Mouse (Mus musculus): ENCODE measurements at regions not wholly inside any gene's neighbourhood (a gene's known extent, or its start where the extent isn't known, plus 50 kb on each side); places are given as distances from the start of the nearest gene placed in this dataset.

DNA sequence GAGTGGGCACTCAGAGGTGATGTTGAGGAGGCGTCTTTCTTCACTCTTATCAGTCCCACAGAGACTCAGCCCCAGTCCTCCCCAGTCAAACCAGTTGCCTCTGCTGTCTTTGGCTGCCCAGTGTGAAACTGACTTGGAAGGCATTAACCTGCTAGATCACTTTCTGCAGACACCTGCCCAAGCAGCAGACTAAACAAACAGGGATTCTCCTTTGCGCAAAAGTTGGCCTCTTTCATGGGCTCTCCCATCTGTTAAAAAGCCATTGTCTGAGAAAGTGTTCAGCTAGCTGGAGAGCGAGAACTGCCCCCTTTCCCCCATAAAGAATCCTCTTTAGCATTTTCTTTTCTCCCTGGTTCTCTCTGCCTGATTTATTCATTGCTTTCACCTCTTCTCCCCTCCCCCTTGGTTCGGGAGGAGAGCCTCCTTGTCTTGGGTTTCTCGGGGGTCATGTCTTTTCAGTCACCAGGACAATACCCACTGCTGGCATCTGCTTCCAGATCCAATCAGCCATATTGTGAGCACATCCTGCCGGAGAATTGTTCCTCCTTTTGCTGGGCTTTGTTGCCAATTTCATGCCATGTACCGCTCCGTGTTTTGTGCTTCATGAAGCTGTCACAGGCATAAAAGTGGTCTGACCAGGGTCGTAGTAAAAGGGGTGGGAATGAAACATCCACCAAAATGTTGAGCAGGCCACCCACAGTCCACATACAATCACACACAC is 143.7 kb downstream of the Nkx6-1 start:
- Histone ChIP-seq H3K4me1 (replicated peaks; ENCODE audit: control insufficient read depth, insufficient read depth, low read length) (no peaks in the 10 kb centered on the region), H3K4me3 (ENCODE audit: control insufficient read depth, insufficient read depth, low read length) (no peak overlapping the region), H3K36me3 (ENCODE audit: control insufficient read depth, insufficient read depth, low read length) (no peaks in the 10 kb centered on the region), H3K27me3 (ENCODE audit: control insufficient read depth, insufficient read depth, low read length) (no peaks in the 10 kb centered on the region), H3K27ac (ENCODE audit: control insufficient read depth, insufficient read depth, low read length) (no peak overlapping the region)
- WGBS: 62% methylated on average over 9 of the region's 9 CpGs
- no peak for TF ChIP-seq POLR2A (IDR thresholded peaks at IDR 0.05; ENCODE audit: control insufficient read depth, extremely low read depth, insufficient read depth, low read length, poor library complexity)
- TF ChIP-seq CTCF (IDR thresholded peaks at IDR 0.05; ENCODE audit: borderline replicate concordance, control insufficient read depth, extremely low read depth, insufficient read depth, low read length, poor library complexity): no peak
- no peak for DNase-seq

DNA sequence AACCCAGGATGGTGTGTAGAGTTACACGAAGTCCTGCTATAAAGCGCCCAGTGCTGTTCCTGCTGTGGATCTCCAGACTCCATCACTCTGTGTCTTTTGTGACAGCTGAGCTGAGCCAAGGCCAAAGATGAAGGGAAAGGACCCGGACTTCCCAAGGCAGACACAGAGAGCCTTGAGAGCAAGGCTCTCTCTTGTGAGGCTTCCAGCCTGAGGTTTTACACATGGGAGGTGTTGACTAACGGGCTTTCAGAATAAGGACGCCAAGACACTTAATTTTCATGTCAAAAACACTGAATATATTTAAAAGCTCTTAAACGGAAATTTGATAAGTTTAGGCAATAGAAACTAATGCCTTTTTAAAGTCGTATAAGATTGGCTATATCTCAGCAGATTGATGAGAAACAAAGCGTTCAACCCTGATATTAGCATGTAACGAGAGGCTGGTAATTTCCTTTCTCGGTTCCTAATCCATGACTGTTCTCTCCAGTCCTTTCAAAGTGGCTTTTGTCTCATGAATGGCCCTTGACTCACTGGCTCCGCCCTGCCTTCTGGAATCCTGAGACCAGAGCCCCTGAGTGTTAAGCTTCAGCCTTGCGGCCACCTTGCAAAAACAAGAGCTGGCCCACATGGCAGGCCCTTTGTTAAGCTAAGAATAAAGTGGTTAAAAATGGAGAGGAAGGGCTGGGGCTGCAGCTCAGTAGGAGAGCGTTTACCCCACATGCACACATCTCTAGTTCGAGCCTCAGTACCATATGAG is 145.8 kb downstream of the Nkx6-1 start:
- WGBS: 77% methylated on average over 14 of the region's 14 CpGs
- no peaks in the 10 kb centered on the region for H3K36me3 ChIP-seq (ENCODE audit: control insufficient read depth, insufficient read depth, low read length)
- no peaks in the 10 kb centered on the region for H3K4me1 ChIP-seq (replicated peaks; ENCODE audit: control insufficient read depth, insufficient read depth, low read length)
- DNase-seq: no peak
- H3K27ac ChIP-seq (ENCODE audit: control insufficient read depth, insufficient read depth, low read length): no peak overlapping the region
- TF ChIP-seq POLR2A (IDR thresholded peaks at IDR 0.05; ENCODE audit: control insufficient read depth, extremely low read depth, insufficient read depth, low read length, poor library complexity) (no peak), CTCF (IDR thresholded peaks at IDR 0.05; ENCODE audit: borderline replicate concordance, control insufficient read depth, extremely low read depth, insufficient read depth, low read length, poor library complexity) (no peak)
- no peaks in the 10 kb centered on the region for H3K27me3 ChIP-seq (ENCODE audit: control insufficient read depth, insufficient read depth, low read length)
- H3K4me3 ChIP-seq (ENCODE audit: control insufficient read depth, insufficient read depth, low read length): no peak overlapping the region

DNA sequence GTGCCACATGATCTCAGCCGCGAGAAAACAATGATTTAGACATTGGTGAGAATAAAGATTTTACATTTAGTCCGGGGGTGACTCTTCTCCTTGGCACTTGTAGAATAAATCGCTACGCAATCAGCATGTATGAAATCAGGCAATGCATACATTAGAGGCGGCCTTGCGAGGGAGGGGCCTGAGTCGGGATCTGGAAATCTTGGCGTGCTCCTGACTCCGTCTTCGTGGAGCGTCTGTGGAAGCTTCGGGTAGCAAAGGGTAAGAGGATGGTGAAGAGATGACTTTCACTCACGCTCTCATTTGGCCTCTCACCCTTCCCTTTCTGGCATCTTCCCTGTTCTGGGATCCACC is 167.1 kb downstream of the Nkx6-1 start:
- Histone ChIP-seq H3K27me3 (ENCODE audit: control insufficient read depth, insufficient read depth, low read length) (no peaks in the 10 kb centered on the region), H3K36me3 (ENCODE audit: control insufficient read depth, insufficient read depth, low read length) (no peaks in the 10 kb centered on the region), H3K27ac (ENCODE audit: control insufficient read depth, insufficient read depth, low read length) (no peak overlapping the region), H3K4me3 (ENCODE audit: control insufficient read depth, insufficient read depth, low read length) (no peak overlapping the region), H3K4me1 (replicated peaks; ENCODE audit: control insufficient read depth, insufficient read depth, low read length) (no peaks in the 10 kb centered on the region)
- 98% methylated on average over 14 of the region's 14 CpGs for WGBS
- no peak for DNase-seq
- TF ChIP-seq CTCF (IDR thresholded peaks at IDR 0.05; ENCODE audit: borderline replicate concordance, control insufficient read depth, extremely low read depth, insufficient read depth, low read length, poor library complexity) (no peak), POLR2A (IDR thresholded peaks at IDR 0.05; ENCODE audit: control insufficient read depth, extremely low read depth, insufficient read depth, low read length, poor library complexity) (no peak)

DNA sequence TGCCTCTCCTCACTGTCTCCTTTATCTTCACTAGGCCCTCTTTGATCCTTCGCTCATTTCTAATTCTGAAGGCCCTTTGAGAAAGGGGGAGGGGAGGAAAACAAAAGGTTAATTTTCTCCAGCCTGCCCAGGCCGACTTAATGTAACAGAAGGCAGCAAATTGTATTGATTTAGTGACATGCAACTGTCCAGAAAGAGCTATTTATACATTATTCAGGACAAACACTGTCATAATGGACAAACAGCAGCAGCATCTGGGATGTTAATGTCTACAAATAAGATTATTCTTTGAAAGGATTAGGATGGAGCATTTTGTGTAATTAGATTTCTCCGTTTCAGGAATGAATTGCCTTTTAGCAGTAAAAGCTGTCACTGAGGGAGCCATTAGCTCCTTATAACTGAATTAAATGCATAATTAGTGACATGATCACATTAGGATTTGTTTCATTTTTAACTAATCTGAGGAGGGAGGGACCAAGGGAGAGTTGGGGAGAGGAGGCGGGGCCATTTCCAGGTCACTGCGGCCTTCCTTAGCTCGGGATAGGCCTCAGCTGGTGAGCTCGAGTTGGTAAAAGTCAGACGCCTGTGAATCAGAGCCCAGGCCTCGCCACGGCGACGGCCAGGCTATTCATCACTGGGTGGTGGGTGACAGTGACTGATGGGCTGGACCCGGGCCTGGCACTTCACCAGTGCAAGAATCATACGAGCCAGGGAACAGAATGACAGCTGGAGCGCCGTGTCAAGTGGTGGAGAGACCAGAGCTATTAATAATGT is 167.7 kb downstream of the Nkx6-1 start:
- no peak overlapping the region for H3K27ac ChIP-seq (ENCODE audit: control insufficient read depth, insufficient read depth, low read length)
- no peaks in the 10 kb centered on the region for H3K27me3 ChIP-seq (ENCODE audit: control insufficient read depth, insufficient read depth, low read length)
- no peaks in the 10 kb centered on the region for H3K36me3 ChIP-seq (ENCODE audit: control insufficient read depth, insufficient read depth, low read length)
- DNase-seq: no peak
- H3K4me1 ChIP-seq (replicated peaks; ENCODE audit: control insufficient read depth, insufficient read depth, low read length): no peaks in the 10 kb centered on the region
- TF ChIP-seq CTCF (IDR thresholded peaks at IDR 0.05; ENCODE audit: borderline replicate concordance, control insufficient read depth, extremely low read depth, insufficient read depth, low read length, poor library complexity): no peak
- TF ChIP-seq POLR2A (IDR thresholded peaks at IDR 0.05; ENCODE audit: control insufficient read depth, extremely low read depth, insufficient read depth, low read length, poor library complexity): no peak
- no peak overlapping the region for H3K4me3 ChIP-seq (ENCODE audit: control insufficient read depth, insufficient read depth, low read length)
- whole genome bisulfite sequencing: 87% methylated on average over 16 of the region's 16 CpGs

DNA sequence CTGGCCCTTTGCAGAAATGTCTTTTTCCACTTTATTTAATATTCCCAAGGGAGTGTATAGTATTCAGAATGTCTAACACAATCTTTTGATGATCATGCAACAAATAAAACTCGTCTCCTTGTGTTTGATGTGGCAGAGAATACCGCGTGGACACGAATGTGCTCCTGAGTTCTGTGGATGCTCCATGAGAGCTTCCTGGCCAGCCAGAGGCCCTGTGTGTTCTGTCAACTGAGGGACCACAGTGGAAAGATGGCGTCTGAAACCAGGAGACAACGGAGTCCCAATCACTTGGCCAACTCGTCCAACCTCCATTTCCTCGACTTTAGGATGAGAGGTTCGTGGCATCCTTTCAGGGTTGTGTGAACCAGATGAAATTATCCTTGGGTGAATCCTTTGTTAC is 168.6 kb downstream of the Nkx6-1 start:
- Histone ChIP-seq H3K27ac (ENCODE audit: control insufficient read depth, insufficient read depth, low read length) (no peak overlapping the region), H3K4me3 (ENCODE audit: control insufficient read depth, insufficient read depth, low read length) (no peak overlapping the region), H3K27me3 (ENCODE audit: control insufficient read depth, insufficient read depth, low read length) (no peaks in the 10 kb centered on the region), H3K36me3 (ENCODE audit: control insufficient read depth, insufficient read depth, low read length) (no peaks in the 10 kb centered on the region), H3K4me1 (replicated peaks; ENCODE audit: control insufficient read depth, insufficient read depth, low read length) (no peaks in the 10 kb centered on the region)
- DNase-seq: no peak
- TF ChIP-seq POLR2A (IDR thresholded peaks at IDR 0.05; ENCODE audit: control insufficient read depth, extremely low read depth, insufficient read depth, low read length, poor library complexity): no peak
- no peak for TF ChIP-seq CTCF (IDR thresholded peaks at IDR 0.05; ENCODE audit: borderline replicate concordance, control insufficient read depth, extremely low read depth, insufficient read depth, low read length, poor library complexity)
- 95% methylated on average over 9 of the region's 9 CpGs for WGBS

DNA sequence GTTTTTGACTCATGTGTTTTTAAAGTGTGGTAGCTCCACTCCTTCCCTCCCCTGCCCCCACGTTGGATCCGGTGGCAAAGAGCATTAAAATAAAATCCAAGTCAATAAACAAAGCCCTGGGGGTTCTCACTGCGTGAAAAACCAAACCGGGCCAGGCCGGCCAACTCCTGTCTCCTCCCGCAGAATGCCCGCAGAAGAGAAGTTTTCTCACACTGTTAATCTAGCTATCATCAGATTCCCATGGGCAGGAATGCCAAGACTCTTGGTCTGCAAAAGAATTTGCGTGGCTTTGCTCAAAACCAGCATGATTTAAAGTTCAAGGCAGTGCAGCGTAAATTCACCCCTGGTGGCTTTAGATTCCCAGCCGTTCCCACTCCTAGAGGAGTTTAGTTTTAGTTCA is 219.0 kb downstream of the Nkx6-1 start:
- Histone ChIP-seq H3K27me3 (ENCODE audit: control insufficient read depth, insufficient read depth, low read length) (no peaks in the 10 kb centered on the region), H3K4me3 (ENCODE audit: control insufficient read depth, insufficient read depth, low read length) (no peak overlapping the region), H3K4me1 (replicated peaks; ENCODE audit: control insufficient read depth, insufficient read depth, low read length) (no peaks in the 10 kb centered on the region), H3K36me3 (ENCODE audit: control insufficient read depth, insufficient read depth, low read length) (no peaks in the 10 kb centered on the region), H3K27ac (ENCODE audit: control insufficient read depth, insufficient read depth, low read length) (no peak overlapping the region)
- TF ChIP-seq POLR2A (IDR thresholded peaks at IDR 0.05; ENCODE audit: control insufficient read depth, extremely low read depth, insufficient read depth, low read length, poor library complexity): no peak
- TF ChIP-seq CTCF (IDR thresholded peaks at IDR 0.05; ENCODE audit: borderline replicate concordance, control insufficient read depth, extremely low read depth, insufficient read depth, low read length, poor library complexity): no peak
- 59% methylated on average over 10 of the region's 10 CpGs for WGBS
- DNase-seq: no peak
